Mouse (Mus musculus): ENCODE data around the gene Lrrc1.

DNA sequence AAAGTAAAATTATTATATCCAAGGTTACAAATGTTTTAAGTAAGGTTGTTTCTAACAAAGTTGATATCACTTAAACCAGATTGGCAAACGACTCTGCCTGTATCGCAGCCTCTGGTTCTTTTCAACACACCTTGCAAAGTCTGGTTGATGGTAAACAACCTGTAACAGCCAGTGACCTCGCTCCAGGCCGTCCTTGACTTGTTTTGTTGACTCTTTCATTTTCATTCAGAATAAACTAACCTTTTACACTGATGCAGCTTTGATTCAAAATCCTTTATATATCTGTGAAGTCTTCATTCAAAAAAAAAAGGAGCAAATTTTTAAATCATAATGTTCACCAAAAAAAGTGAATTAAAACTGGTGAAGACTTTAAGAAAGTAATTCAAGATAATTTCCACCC lies 147.6 kb downstream of the Lrrc1 start:
- TF ChIP-seq CTCF (conservative IDR thresholded peaks at IDR 0.05; ENCODE audit: low read length) = no peak
- TF ChIP-seq NANOG (IDR thresholded peaks at IDR 0.05; ENCODE audit: borderline replicate concordance, low read length) = no peak
